Mouse (Mus musculus) embryo, embryonic 11 days (tissue): Measurements from ENCODE around the gene Npb.

Source experiments
- DNase-seq: peaks from one replicate; pipeline ENCODE4 v3.0.0-alpha.2; 2015

Npb gene

GRCm38 (mm10) chr11:120633520-120634343 lies 25.5 kb downstream of the Npb start, which contains the start of gene Mafg:
Gene Mafg (minus strand): TSS chr11:120633600.
- DNase-seq, result peak; percentile 99

- no peak for DNase-seq
These were observed 26.5 kb downstream of the Npb start for GRCm38 (mm10) chr11:120634810-120635209.

GRCm38 (mm10) chr11:120641255-120641654 lies 33.0 kb downstream of the Npb start:
- DNase-seq, result no peak

- DNase-seq, result no peak
These were observed 33.6 kb downstream of the Npb start for GRCm38 (mm10) chr11:120641869-120642268.

- no peak for DNase-seq
These were observed 34.8 kb downstream of the Npb start for GRCm38 (mm10) chr11:120642939-120643600.

- DNase-seq, result peak; percentile 96
These were observed 35.3 kb downstream of the Npb start, which contains the start of gene Pycr1 for GRCm38 (mm10) chr11:120643601-120643987. Gene Pycr1 (minus strand): TSS chr11:120643769.

GRCm38 (mm10) chr11:120647047-120647830 lies 39.0 kb downstream of the Npb start:
- DNase-seq, result no peak

GRCm38 (mm10) chr11:120648001-120648476 lies 39.8 kb downstream of the Npb start, which contains the start of gene Myadml2:
Gene Myadml2 (minus strand): TSS chr11:120648158.
- peak; percentile 58 for DNase-seq

- no peak for DNase-seq
These were observed 43.6 kb downstream of the Npb start for GRCm38 (mm10) chr11:120651872-120652271.

- DNase-seq, result no peak
These were observed 46.5 kb downstream of the Npb start for GRCm38 (mm10) chr11:120654741-120655140.

- no peak for DNase-seq
These were observed 49.0 kb downstream of the Npb start for GRCm38 (mm10) chr11:120657301-120657700.
